Mouse (Mus musculus) gastrocnemius, postnatal 10 days (tissue): ENCODE measurements at regions not wholly inside any gene's neighbourhood (a gene's known extent, or its start where the extent isn't known, plus 50 kb on each side); places are given as distances from the start of the nearest gene placed in this dataset.

ENCODE experiments used
- DNase-seq: peaks from one replicate; pipeline ENCODE4 v3.0.0; 2021; ENCODE audit warnings: mixed read lengths

- DNase-seq: no peak
Observed at GRCm38 (mm10) chr7:74688116-74688702, 133.6 kb upstream of the Slco3a1 start.

GRCm38 (mm10) chr7:74687303-74688115, 132.9 kb upstream of the Slco3a1 start:
- DNase-seq: no peak

GRCm38 (mm10) chr7:74683979-74684378, 129.4 kb upstream of the Slco3a1 start:
- DNase-seq: no peak

GRCm38 (mm10) chr7:74673626-74674295, 119.2 kb upstream of the Slco3a1 start:
- no peak for DNase-seq

GRCm38 (mm10) chr7:74669110-74669509, 114.5 kb upstream of the Slco3a1 start:
- DNase-seq: no peak

GRCm38 (mm10) chr7:74667106-74667505, 112.5 kb upstream of the Slco3a1 start:
- DNase-seq: no peak

GRCm38 (mm10) chr7:74663820-74664219, 109.2 kb upstream of the Slco3a1 start:
- DNase-seq: no peak

GRCm38 (mm10) chr7:74647310-74647709, 92.7 kb upstream of the Slco3a1 start:
- no peak for DNase-seq

GRCm38 (mm10) chr7:74640171-74640570, 85.6 kb upstream of the Slco3a1 start:
- no peak for DNase-seq

- DNase-seq: no peak
Observed at GRCm38 (mm10) chr7:74632217-74632616, 77.6 kb upstream of the Slco3a1 start.

GRCm38 (mm10) chr7:74628799-74629468, 74.4 kb upstream of the Slco3a1 start:
- DNase-seq: no peak
